ENCODE assay signal across 16 mouse cellular contexts in the genomic region with DNA sequence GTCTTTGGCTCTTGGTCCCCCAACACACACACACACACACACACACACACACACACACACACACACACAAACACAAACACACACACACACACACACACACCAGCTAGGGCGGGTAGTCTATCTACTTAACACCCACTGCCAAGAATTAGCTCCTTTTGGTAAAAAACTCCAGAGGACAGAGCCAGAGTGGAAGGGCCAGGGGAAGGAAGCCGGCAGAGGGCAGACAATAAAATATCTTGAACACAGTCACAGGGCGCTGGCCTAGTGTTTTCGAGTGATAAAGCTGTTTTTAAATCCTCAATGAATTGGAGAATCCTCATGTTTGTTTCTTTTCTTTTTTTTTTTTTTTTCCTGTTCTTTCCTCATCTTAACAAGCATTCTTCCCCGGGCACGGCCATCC. TPM values are rescaled to one million over a fixed set of nuclear protein-coding genes. Genes with fewer than 3 reads are reported as not detected.
DNase-seq lines count a peak whose midpoint lies in the region; TF ChIP-seq lines count a peak whose summit lies in the region.
"Had no signal": no experiment of that assay in that cellular context is flagged by ENCODE, and none has a peak within 500 bp of the region (broad histone marks: within the 10 kb centered on the region; RNA-seq: fewer than 3 reads in every experiment).

No protein-coding gene starts in this region.

- no peak for DNase-seq in heart, embryonic 10.5 days (ENCODE audit: low spot score)
- DNase-seq in heart, adult 9 months (ENCODE audit: low spot score in 2 of 2), result no peak
- peak; percentile 53 for DNase-seq in kidney, postnatal 14 days
- DNase-seq in kidney, adult 18-20 months, result no peak
- no peak for DNase-seq in spleen, adult 2 months (ENCODE audit: low read depth in 1 of 2, low spot score in 2 of 2)
- DNase-seq in spleen, adult 12 weeks (ENCODE audit: low spot score), result no peak
- no peak for DNase-seq in embryo, embryonic 10 days (ENCODE audit: low spot score)
- DNase-seq: cerebellum, adult 11 months; cerebellum, postnatal 36 days; forebrain, postnatal 0 days; retina, postnatal 1 day had no signal

- TF ChIP-seq CTCF in spleen, adult 2 months (IDR thresholded peaks at IDR 0.05; ENCODE audit: extremely low read depth, insufficient read depth, insufficient read length, insufficient replicate concordance), result no peak

- WGBS in heart, embryonic 10.5 days, result 59% methylated on average over 6 of the region's 6 CpGs
- 53% methylated on average over 6 of the region's 6 CpGs for WGBS in spleen, adult 2 months

- H3K36me3 ChIP-seq in heart, embryonic 10.5 days, result no peaks in the 10 kb centered on the region
- H3K36me3 ChIP-seq in spleen, adult 2 months (ENCODE audit: control insufficient read depth, insufficient read depth, low read length), result peaks cover 3% of the 10 kb centered on the region; the same call in 1 of the 2 replicates
- H3K36me3 ChIP-seq: embryonic facial prominence, embryonic 12.5 days; hindbrain, embryonic 15.5 days; midbrain, embryonic 12.5 days had no signal

- no peaks in the 10 kb centered on the region for H3K9me3 ChIP-seq in heart, embryonic 10.5 days
- H3K9me3 ChIP-seq: embryonic facial prominence, embryonic 12.5 days; hindbrain, embryonic 15.5 days; midbrain, embryonic 12.5 days had no signal

- peaks cover 67% of the 10 kb centered on the region for H3K4me1 ChIP-seq in heart, embryonic 10.5 days
- H3K4me1 ChIP-seq in spleen, adult 2 months (ENCODE audit: control insufficient read depth, insufficient read depth, insufficient read length), result peaks cover 55% of the 10 kb centered on the region
- H3K4me1 ChIP-seq: hindbrain, embryonic 15.5 days; midbrain, embryonic 12.5 days had no signal

- no peak overlapping the region for H3K4me3 ChIP-seq in heart, embryonic 10.5 days
- no peak overlapping the region for H3K4me3 ChIP-seq in spleen, adult 2 months (ENCODE audit: extremely low read depth, insufficient read depth, insufficient read length)
- H3K4me3 ChIP-seq: embryonic facial prominence, embryonic 12.5 days; hindbrain, embryonic 15.5 days; left cerebral cortex, adult 2 months; midbrain, embryonic 12.5 days had no signal

- H3K27ac ChIP-seq in heart, embryonic 10.5 days, result peak overlapping the region; percentile 45; the same call in 1 of the 2 replicates
- peak overlapping the region; percentile 83 for H3K27ac ChIP-seq in spleen, adult 2 months (ENCODE audit: insufficient read depth, low read length)
- H3K27ac ChIP-seq: embryonic facial prominence, embryonic 12.5 days; left cerebral cortex, adult 2 months; midbrain, embryonic 12.5 days had no signal

- TF ChIP-seq POLR2A in spleen, adult 2 months (IDR thresholded peaks at IDR 0.05; ENCODE audit: low read depth, low read length), result no peak

- H3K27me3 ChIP-seq in heart, embryonic 10.5 days (ENCODE audit: insufficient read depth, poor library complexity, severe bottlenecking), result peaks cover 36% of the 10 kb centered on the region; the same call in 1 of the 2 replicates
- H3K27me3 ChIP-seq in spleen, adult 2 months (ENCODE audit: control insufficient read depth, insufficient read depth, low read length), result no peaks in the 10 kb centered on the region
- H3K27me3 ChIP-seq: embryonic facial prominence, embryonic 12.5 days; hindbrain, embryonic 15.5 days; midbrain, embryonic 12.5 days; Patski had no signal

RNA-seq across cellular contexts. Expression of a gene that starts 26.6 kb away (rescaled TPM):
- 4.0 and 4.6 TPM in 2 replicates for polyA plus RNA-seq in heart, embryonic 10.5 days (2016; fragmentation: Nextera tagmentation; extraction: Ambion mirVana)
- polyA plus RNA-seq in spleen, adult 2 months (2012; rRNA removed), result 22.9 and 24.7 TPM in 2 replicates
